ENCODE assay signal across 18 mouse cellular contexts in genomic region chr15:27580771-27581170, GRCm38 (mm10). TPM values are rescaled to one million over a fixed set of nuclear protein-coding genes. Genes with fewer than 3 reads are reported as not detected.
DNase-seq lines count a peak whose midpoint lies in the region; ATAC-seq and TF ChIP-seq lines count a peak whose summit lies in the region.
"Had no signal": no experiment of that assay in that cellular context is flagged by ENCODE, and none has a peak within 500 bp of the region (broad histone marks: within the 10 kb centered on the region; RNA-seq: fewer than 3 reads in every experiment).

No protein-coding gene starts in this region.

- intact Hi-C loops in heart, postnatal 14 days (cut with DNase I): loop anchor here (2.0 kb wide), 1 partner anchor 114 kb away; the partner anchor contains the start of gene Ank

- H3K4me1 ChIP-seq in forebrain, postnatal 0 days (ENCODE audit: insufficient read depth): no peaks in the 10 kb centered on the region
- peaks cover 18% of the 10 kb centered on the region for H3K4me1 ChIP-seq in forebrain, embryonic 13.5 days
- H3K4me1 ChIP-seq in hindbrain, embryonic 10.5 days (replicated peaks): peaks cover 18% of the 10 kb centered on the region
- peaks cover 8% of the 10 kb centered on the region for H3K4me1 ChIP-seq in hindbrain, postnatal 0 days (ENCODE audit: insufficient read depth, low read length)
- H3K4me1 ChIP-seq in cortical plate, adult 2 months (ENCODE audit: control insufficient read depth, insufficient read depth, low read length): peaks cover 5% of the 10 kb centered on the region; the same call in 1 of the 2 replicates
- H3K4me1 ChIP-seq: stomach, embryonic 15.5 days had no signal

- no peak overlapping the region for H3K4me3 ChIP-seq in forebrain, postnatal 0 days (ENCODE audit: low read depth, low read length)
- H3K4me3 ChIP-seq in forebrain, embryonic 13.5 days: no peak overlapping the region
- no peak overlapping the region for H3K4me3 ChIP-seq in hindbrain, embryonic 10.5 days
- no peak overlapping the region for H3K4me3 ChIP-seq in hindbrain, postnatal 0 days (ENCODE audit: low read length)
- H3K4me3 ChIP-seq in cortical plate, adult 2 months (ENCODE audit: insufficient read depth, low read length): no peak overlapping the region
- H3K4me3 ChIP-seq: embryonic facial prominence, embryonic 15.5 days; forebrain, embryonic 12.5 days; liver, embryonic 15.5 days; stomach, embryonic 15.5 days had no signal

- ATAC-seq in forebrain, postnatal 0 days: peak; percentile 41; the same call in 1 of the 2 replicates
- ATAC-seq in forebrain, embryonic 13.5 days: no peak
- ATAC-seq in hindbrain, postnatal 0 days: no peak
- ATAC-seq: lung, postnatal 0 days had no signal

- no peak for TF ChIP-seq POLR2A in cortical plate, adult 2 months (IDR thresholded peaks at IDR 0.05; ENCODE audit: extremely low read depth, insufficient read depth, low read length)

- H3K4me2 ChIP-seq in forebrain, postnatal 0 days (ENCODE audit: low read depth): no peak overlapping the region
- no peak overlapping the region for H3K4me2 ChIP-seq in forebrain, embryonic 13.5 days
- no peak overlapping the region for H3K4me2 ChIP-seq in hindbrain, postnatal 0 days (ENCODE audit: low read depth, low read length)
- H3K4me2 ChIP-seq: embryonic facial prominence, embryonic 15.5 days; forebrain, embryonic 12.5 days; liver, embryonic 15.5 days; stomach, embryonic 15.5 days had no signal

- no peaks in the 10 kb centered on the region for H3K9me3 ChIP-seq in forebrain, postnatal 0 days (ENCODE audit: low read length)
- no peaks in the 10 kb centered on the region for H3K9me3 ChIP-seq in forebrain, embryonic 13.5 days (replicated peaks)
- no peaks in the 10 kb centered on the region for H3K9me3 ChIP-seq in hindbrain, embryonic 10.5 days
- H3K9me3 ChIP-seq in hindbrain, postnatal 0 days (ENCODE audit: low read length): no peaks in the 10 kb centered on the region
- H3K9me3 ChIP-seq: embryonic facial prominence, embryonic 15.5 days; forebrain, embryonic 12.5 days; liver, embryonic 15.5 days; stomach, embryonic 15.5 days had no signal

- H3K27me3 ChIP-seq in forebrain, postnatal 0 days (ENCODE audit: insufficient read depth, low read length): no peaks in the 10 kb centered on the region
- no peaks in the 10 kb centered on the region for H3K27me3 ChIP-seq in forebrain, embryonic 13.5 days
- H3K27me3 ChIP-seq in hindbrain, embryonic 10.5 days (ENCODE audit: insufficient read depth, poor library complexity, severe bottlenecking): no peaks in the 10 kb centered on the region
- no peaks in the 10 kb centered on the region for H3K27me3 ChIP-seq in hindbrain, postnatal 0 days (ENCODE audit: insufficient read depth, low read length)
- H3K27me3 ChIP-seq: CH12.LX; embryonic facial prominence, embryonic 15.5 days; forebrain, embryonic 12.5 days; liver, embryonic 15.5 days; stomach, embryonic 15.5 days had no signal

- peaks cover 47% of the 10 kb centered on the region for H3K36me3 ChIP-seq in forebrain, postnatal 0 days (ENCODE audit: insufficient read depth)
- H3K36me3 ChIP-seq in forebrain, embryonic 13.5 days (ENCODE audit: poor library complexity, severe bottlenecking): peaks cover 25% of the 10 kb centered on the region
- peaks cover 14% of the 10 kb centered on the region; the same call in 1 of the 2 replicates for H3K36me3 ChIP-seq in hindbrain, embryonic 10.5 days
- H3K36me3 ChIP-seq in hindbrain, postnatal 0 days (ENCODE audit: insufficient read depth, low read length): peaks cover 11% of the 10 kb centered on the region; the same call in 1 of the 2 replicates
- H3K36me3 ChIP-seq: stomach, embryonic 15.5 days had no signal

- no peak for DNase-seq in forebrain, postnatal 0 days
- DNase-seq in hindbrain, embryonic 10.5 days (ENCODE audit: low spot score): no peak
- no peak for DNase-seq in hindbrain, postnatal 0 days (ENCODE audit: low spot score)
- DNase-seq in heart, postnatal 14 days: peak; percentile 43 to 60
- DNase-seq in ovary, postnatal 36 days (ENCODE audit: low spot score): no peak
- no peak for DNase-seq in lung, postnatal 25 days (ENCODE audit: low spot score)
- DNase-seq: adrenal gland, postnatal 14 days; cerebellum, adult 18-20 months; kidney, adult 18-20 months; kidney, postnatal 10 days had no signal

- WGBS in forebrain, postnatal 0 days: 47% methylated on average over 2 of the region's 2 CpGs
- 68% methylated on average over 2 of the region's 2 CpGs for WGBS in forebrain, embryonic 13.5 days
- WGBS in hindbrain, embryonic 10.5 days: 67% methylated on average over 2 of the region's 2 CpGs
- WGBS in hindbrain, postnatal 0 days: 57% methylated on average over 2 of the region's 2 CpGs

- no peak for TF ChIP-seq CTCF in forebrain, postnatal 0 days (IDR thresholded peaks at IDR 0.05; ENCODE audit: low read depth)
- no peak for TF ChIP-seq CTCF in hindbrain, postnatal 0 days (IDR thresholded peaks at IDR 0.05; ENCODE audit: low read depth)
- TF ChIP-seq CTCF in cortical plate, adult 2 months (IDR thresholded peaks at IDR 0.05; ENCODE audit: extremely low read depth, insufficient read depth, low read length): no peak

- no peak overlapping the region for H3K27ac ChIP-seq in forebrain, postnatal 0 days (ENCODE audit: low read depth, low read length)
- H3K27ac ChIP-seq in forebrain, embryonic 13.5 days: no peak overlapping the region
- peak overlapping the region; percentile 84 for H3K27ac ChIP-seq in hindbrain, embryonic 10.5 days
- no peak overlapping the region for H3K27ac ChIP-seq in hindbrain, postnatal 0 days
- peak overlapping the region; percentile 58 for H3K27ac ChIP-seq in cortical plate, adult 2 months (ENCODE audit: insufficient read depth, low read length)
- H3K27ac ChIP-seq: embryonic facial prominence, embryonic 15.5 days; liver, embryonic 15.5 days; stomach, embryonic 15.5 days had no signal

- no peak overlapping the region for H3K9ac ChIP-seq in forebrain, postnatal 0 days
- no peak overlapping the region for H3K9ac ChIP-seq in forebrain, embryonic 13.5 days
- H3K9ac ChIP-seq in hindbrain, postnatal 0 days (replicated peaks; ENCODE audit: low read length): no peak overlapping the region
- H3K9ac ChIP-seq: embryonic facial prominence, embryonic 15.5 days; forebrain, embryonic 12.5 days; liver, embryonic 15.5 days; stomach, embryonic 15.5 days had no signal

RNA-seq across cellular contexts. Expression of gene Otulin, which starts 49.7 kb away (rescaled TPM):
- 26.5 and 27.4 TPM in 2 replicates for total RNA-seq in forebrain, postnatal 0 days (2014; rRNA removed)
- polyA plus RNA-seq in forebrain, postnatal 0 days (2015; fragmentation: Nextera tagmentation; extraction: Ambion mirVana): 25.1 and 28.5 TPM in 2 replicates
- 26.3 and 29.2 TPM in 2 replicates for polyA plus RNA-seq in forebrain, embryonic 13.5 days (2015; fragmentation: Nextera tagmentation; extraction: Ambion mirVana)
- 28.1 TPM in 2 replicates for polyA plus RNA-seq in hindbrain, embryonic 10.5 days (2016; fragmentation: Nextera tagmentation; extraction: Ambion mirVana)
- total RNA-seq in hindbrain, postnatal 0 days (2014; rRNA removed): 15.9 and 16.5 TPM in 2 replicates
- 25.4 and 26.3 TPM in 2 replicates for polyA plus RNA-seq in hindbrain, postnatal 0 days (2015; fragmentation: Nextera tagmentation; extraction: Ambion mirVana)
- 23.9 and 24.0 TPM in 2 replicates for polyA plus RNA-seq in cortical plate, adult 2 months (2012; rRNA removed)
- total RNA-seq in heart, postnatal 14 days (2021): 10 to 100 TPM; 25.9 to 26.4 TPM

Comparison
In these comparisons a context has a peak if more than half of its experiments do, and no peak if none do; other contexts are left out.
1. H3K27ac ChIP-seq: peak in hindbrain, embryonic 10.5 days (single experiment) and cortical plate, adult 2 months (single experiment); none in forebrain, postnatal 0 days (single experiment), forebrain, embryonic 13.5 days (single experiment) and hindbrain, postnatal 0 days (single experiment).
2. DNase-seq: peak in heart, postnatal 14 days (2 of 2); none in forebrain, postnatal 0 days (single experiment), hindbrain, embryonic 10.5 days (single experiment), hindbrain, postnatal 0 days (single experiment), ovary, postnatal 36 days (single experiment) and lung, postnatal 25 days (single experiment).